Mouse (Mus musculus): ENCODE measurements around the gene D5Ertd579e.

GRCm38 (mm10) chr5:36581924-36582642 is 113.7 kb downstream of the D5Ertd579e start:
- no peak for TF ChIP-seq CTCF (IDR thresholded peaks at IDR 0.05; ENCODE audit: extremely low read depth, insufficient read depth, insufficient read length, insufficient replicate concordance)
- no peak; the same call in none of the 2 replicates for TF ChIP-seq POLR2A (IDR thresholded peaks at IDR 0.05; ENCODE audit: low read depth, low read length)
